Mouse (Mus musculus): Measurements from ENCODE around the gene Pxn.
"Not testable (repeated sequence)": the region's sequence is repeated elsewhere in the genome, so short reads cannot be mapped to it uniquely, and the experiment has no call there.

Gene Pxn

GRCm38 (mm10) chr5:115486726-115487125, 19.8 kb upstream of the Pxn start:
- DNase-seq (ENCODE audit: low read depth, low spot score) = no peak

GRCm38 (mm10) chr5:115487353-115487752, 19.1 kb upstream of the Pxn start:
- DNase-seq (ENCODE audit: low read depth, low spot score) = no peak

GRCm38 (mm10) chr5:115487942-115488580, 18.4 kb upstream of the Pxn start:
- DNase-seq (ENCODE audit: low read depth, low spot score) = no peak

- DNase-seq (ENCODE audit: low read depth, low spot score) = peak; percentile 81
Measured at GRCm38 (mm10) chr5:115488841-115489698, 17.4 kb upstream of the Pxn start.

DNA sequence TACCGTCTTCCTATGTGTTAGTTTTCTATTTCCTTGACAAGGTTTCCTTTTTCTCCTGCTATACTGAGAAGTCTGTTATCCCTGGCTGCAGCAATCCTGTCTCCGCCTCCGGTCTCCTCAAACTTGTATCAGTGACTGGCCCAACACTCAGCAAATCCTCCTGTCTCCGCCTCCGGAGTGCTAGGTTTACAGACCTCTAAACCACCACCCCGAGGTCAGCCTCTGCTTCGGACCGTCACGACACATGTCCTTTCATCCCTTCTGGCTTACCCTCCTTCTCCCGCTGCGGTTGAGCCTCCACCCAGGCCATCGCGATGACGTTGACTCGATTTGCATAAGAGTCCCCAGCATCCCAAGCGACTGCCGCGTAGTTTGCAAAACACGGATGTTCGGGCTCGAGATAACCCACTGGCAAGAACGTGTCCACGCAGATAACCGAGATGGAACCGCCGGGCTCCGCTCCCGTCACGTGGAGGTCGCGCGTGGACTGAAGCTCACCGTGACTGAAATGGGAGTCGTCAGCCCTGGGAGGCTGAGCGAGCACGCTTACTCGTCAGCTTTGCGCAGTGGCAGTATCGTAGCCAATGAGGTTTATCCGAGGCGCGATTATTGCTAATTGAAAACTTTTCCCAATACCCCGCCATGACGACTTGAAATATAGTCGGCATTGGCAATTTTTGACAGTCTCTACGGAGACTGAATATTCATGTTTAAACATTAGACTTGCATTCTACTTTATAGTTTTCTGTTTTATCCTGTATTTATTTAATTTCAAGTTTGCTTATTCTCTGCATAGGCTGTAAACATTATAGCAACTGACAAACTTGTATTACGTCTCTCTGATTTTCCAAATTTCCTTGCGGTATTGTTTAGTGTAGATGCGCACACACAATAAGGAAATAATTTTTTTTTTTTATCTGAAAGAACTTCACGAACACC, 16.5 kb upstream of the Pxn start:
- DNase-seq (ENCODE audit: low read depth, low spot score) = peak; percentile 96

GRCm38 (mm10) chr5:115490638-115491000, 15.9 kb upstream of the Pxn start:
- DNase-seq (ENCODE audit: low read depth, low spot score) = no peak

DNA sequence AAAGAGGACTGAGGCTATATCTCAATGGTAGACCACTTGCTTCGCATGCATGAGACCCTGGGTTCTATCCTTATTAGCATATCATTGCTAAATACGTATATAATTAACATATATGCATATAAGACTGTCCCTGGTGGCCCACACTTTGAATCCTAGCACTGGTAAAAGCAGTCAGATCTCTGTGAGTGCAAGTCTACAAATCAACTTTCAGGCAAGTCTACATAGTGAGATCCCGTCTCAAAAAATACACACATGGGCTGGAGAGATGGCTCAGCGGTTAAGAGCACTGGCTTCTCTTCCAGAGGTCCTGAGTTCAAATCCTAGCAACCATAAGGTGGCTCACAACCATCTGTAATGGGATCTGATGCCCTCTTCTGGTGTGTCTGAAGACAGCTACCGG, 15.4 kb upstream of the Pxn start:
- DNase-seq (ENCODE audit: low read depth, low spot score) = no peak

DNA sequence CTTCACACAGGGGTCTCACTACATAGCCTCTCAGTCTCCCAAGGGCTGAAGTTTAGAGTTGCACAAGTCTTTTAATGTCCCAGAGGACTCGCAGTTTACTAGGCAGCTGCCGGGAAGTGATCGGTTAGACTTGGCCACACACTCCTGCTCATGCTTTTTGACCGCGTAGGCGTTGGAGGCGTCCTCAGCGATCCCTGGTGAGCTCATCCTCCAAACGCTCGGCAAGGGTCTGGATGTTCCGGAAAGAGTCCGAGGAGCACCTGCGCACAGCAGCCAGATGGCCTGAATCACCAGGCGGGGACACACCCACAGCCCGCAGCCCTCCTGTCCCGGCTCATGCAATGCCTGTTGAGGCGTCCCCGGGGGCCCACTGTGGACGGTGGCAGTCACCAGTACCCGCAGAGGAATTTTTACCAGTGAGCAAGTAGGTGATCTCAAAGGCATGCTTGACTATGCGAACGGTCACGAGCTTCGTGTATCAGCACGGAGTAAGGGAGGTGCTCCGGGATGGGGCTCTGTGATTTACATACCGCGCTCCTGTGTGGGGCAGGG, 14.6 kb upstream of the Pxn start:
- no peak for DNase-seq (ENCODE audit: low read depth, low spot score)

DNA sequence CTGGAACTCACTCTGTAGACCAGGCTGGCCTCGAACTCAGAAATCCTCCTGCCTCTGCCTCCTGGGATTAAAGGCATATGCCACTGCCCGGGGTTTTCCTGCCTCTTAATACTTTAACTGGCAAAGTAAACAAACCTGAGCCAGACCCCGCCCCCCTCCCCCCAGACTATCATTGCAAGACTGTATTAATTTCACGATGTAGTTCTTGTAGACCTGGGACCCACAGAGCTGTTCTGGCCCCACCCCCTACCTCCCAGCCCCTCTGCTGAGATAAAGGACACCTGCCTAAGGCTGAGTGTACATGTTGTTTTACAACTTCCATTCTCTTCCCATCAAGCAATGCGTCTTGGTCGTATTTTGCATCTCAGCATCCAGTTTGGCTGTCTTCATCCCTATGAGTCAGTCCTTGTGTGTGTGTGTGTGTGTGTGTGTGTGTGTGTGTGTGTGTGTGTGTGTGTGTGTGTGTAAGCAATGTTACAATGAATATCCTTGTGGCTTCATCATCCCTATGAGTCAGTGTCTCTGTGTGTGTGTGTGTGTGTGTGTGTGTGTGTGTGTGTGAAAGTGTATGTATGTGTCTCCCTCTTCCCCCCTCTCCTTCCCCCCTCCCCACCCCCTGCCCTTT, 13.7 kb upstream of the Pxn start:
- no peak for DNase-seq (ENCODE audit: low read depth, low spot score)

GRCm38 (mm10) chr5:115493441-115493840, 13.0 kb upstream of the Pxn start:
- no peak for DNase-seq (ENCODE audit: low read depth, low spot score)

DNA sequence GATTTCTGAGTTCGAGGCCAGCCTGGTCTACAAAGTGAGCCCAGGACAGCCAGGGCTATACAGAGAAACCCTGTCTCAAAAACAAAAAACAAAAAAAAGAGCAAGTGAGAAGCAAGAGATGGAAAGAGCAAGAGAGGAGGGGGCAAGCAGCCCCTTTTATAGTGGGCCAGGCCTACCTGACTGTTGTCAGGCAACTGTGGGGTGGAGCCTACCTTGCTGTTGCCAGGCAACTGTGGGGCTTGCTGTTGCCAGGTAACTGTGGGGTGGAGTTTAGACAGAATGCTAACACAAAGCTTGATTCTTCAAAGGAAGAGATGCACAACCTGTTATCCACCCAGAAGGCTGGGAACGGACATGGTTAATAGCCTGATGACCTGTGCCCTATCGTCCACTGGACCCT, 10.9 kb upstream of the Pxn start:
- not testable (repeated sequence) for DNase-seq (ENCODE audit: low read depth, low spot score)

DNA sequence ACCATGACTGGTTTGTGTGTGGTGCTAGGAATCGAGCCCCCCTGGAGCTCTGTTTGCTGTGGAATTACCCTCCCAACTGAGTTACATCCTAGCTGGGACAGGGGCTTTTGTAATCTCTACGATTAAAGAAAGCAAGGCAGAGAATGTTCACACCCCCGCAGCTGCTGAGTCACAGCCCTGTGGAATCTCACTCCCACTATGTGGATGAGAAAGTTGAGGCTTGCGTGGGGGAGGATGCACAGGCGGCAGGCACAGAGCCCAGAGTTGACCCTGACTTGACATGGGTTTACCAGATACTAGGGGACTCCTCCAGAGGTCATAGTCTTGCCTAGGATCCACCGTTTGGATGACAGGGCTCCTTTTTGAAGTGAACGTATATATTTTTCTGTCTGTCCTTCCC, 9.4 kb upstream of the Pxn start:
- DNase-seq (ENCODE audit: low read depth, low spot score) = no peak

GRCm38 (mm10) chr5:115498307-115499240, 7.9 kb upstream of the Pxn start:
- no peak for DNase-seq (ENCODE audit: low read depth, low spot score)

GRCm38 (mm10) chr5:115500383-115500935, 6.0 kb upstream of the Pxn start:
- DNase-seq (ENCODE audit: low read depth, low spot score) = no peak

DNA sequence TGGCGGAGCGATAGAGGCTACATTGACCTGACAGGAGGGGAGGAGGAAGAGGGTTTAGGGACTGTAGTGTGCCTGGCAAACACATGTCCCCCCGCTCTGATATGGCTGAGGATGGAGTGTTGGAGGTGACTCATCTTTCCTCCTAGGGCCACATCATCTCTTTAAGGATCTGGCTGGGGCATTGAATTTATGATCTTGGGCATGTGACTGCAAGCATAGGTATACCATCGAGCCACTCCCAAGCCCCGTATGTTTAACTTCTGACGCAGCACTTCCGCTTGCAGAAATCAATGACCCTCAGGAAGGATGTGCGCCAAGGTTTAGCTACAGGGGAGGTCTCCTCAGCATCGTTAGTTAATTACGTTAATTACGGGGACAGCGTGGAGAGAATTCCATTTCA, 3.4 kb upstream of the Pxn start:
- DNase-seq (ENCODE audit: low read depth, low spot score) = no peak

- not testable (repeated sequence) for DNase-seq (ENCODE audit: low read depth, low spot score)
Measured at GRCm38 (mm10) chr5:115505617-115506016, 859 bp upstream of the Pxn start.

DNA sequence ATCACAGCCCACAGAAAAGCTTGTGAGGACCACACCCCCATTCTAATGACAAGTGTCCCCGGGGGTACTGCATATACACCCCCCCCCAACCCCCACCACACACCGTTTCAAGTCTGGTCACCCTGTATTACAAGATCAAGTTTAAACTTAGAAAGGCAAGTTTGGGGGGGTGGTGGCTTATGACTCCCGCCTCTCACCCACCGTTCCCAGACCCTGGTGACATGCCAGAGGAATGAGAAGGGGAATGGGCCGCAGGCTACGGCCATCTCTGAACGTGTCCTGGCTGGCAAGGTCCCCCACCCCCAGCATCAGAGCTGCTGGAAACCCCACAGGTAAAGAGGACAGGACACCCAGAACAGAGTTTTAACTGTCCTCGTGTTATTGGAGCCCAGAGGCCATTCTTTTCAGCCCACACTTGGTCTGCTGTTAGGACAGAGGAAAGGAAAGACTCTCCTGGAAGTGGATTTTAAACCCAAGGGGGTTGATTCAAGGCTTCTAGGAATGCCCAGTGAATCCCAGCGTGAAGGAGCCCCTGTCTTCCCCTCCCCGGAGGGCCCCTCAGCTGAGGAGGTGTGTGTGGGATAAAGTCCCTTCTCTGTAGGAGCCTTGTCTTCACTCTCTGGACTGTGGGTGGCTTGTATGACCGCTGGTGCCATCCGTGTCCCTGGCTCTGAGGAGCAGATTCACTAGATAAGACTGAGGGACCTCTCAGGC, 948 bp downstream of the Pxn start:
- no peak for DNase-seq (ENCODE audit: low read depth, low spot score)

GRCm38 (mm10) chr5:115507981-115508858, 1.7 kb downstream of the Pxn start:
- DNase-seq (ENCODE audit: low read depth, low spot score) = no peak

DNA sequence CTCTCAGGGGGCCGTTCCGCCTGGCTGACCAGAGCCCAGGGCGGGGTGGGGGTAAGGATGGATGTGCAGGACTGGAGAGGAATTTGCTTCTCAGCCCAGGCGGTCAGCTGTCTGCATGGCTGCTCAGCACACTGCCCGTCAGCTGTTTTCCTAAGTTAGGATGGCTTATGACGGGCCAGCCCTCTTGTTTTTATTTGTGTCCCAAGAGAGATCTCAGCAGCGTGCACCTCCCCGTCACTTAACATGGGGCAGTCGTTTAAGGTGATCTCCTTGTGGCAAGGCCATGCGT, 2.3 kb downstream of the Pxn start:
- no peak for DNase-seq (ENCODE audit: low read depth, low spot score)
